Mouse (Mus musculus) stomach, postnatal 0 days (tissue): ENCODE data around the gene Epb41l5.

Source experiments
- CTCF ChIP-seq: IDR thresholded peaks from 2 replicates; pipeline ENCODE4 v1.5.1; 2016; ENCODE audit warnings: antibody characterized with exemption, low read depth, mild to moderate bottlenecking, moderate library complexity
- EP300 ChIP-seq: optimal IDR thresholded peaks from 2 replicates; pipeline ENCODE3; 2016; ENCODE audit warnings: antibody characterized with exemption

- TF ChIP-seq CTCF (peak; percentile 98), EP300 (no peak)
These were observed 100.0 kb downstream of the Epb41l5 start for GRCm38 (mm10) chr1:119548668-119549326.
